ENCODE assay signal across 26 mouse cellular contexts in the genomic region with DNA sequence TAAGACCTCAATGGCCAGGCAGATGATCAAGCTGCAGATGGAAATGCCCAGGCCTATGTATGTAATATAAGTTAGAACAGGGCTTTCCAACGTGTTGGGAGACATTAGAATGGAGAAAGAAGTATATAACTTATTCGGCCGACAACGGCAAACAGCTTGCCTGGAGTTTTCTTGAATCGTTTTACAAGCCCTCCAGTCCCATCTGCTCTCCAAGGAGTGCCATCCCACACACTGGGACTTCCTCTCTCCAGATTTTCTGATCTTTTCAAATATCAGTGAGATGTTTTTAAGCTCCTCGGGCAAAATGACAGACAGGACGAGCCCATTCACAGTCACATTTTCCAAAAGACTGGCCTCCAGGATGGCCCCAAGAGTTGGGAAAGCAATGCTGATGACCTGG. TPM values are rescaled to one million over a fixed set of nuclear protein-coding genes. Genes with fewer than 3 reads are reported as not detected.
A peak's percentile ranks its signal among the peaks of the same experiment; 100 is the strongest.
DNase-seq lines count a peak whose midpoint lies in the region; ATAC-seq and TF ChIP-seq lines count a peak whose summit lies in the region.
"Had no signal": no experiment of that assay in that cellular context is flagged by ENCODE, and none has a peak within 500 bp of the region (broad histone marks: within the 10 kb centered on the region; RNA-seq: fewer than 3 reads in every experiment).

No protein-coding gene starts in this region.

- WGBS in lung, postnatal 0 days = 76% methylated on average over 7 of the region's 7 CpGs

- H3K27ac ChIP-seq in lung, postnatal 0 days (ENCODE audit: low read length) = no peak overlapping the region
- H3K27ac ChIP-seq: forebrain, embryonic 15.5 days; gastrocnemius, adult 2 months; heart, embryonic 10.5 days; hindbrain, embryonic 15.5 days; kidney, embryonic 15.5 days; limb, embryonic 15.5 days; liver, embryonic 14.5 days; midbrain, embryonic 15.5 days; neural tube, embryonic 12.5 days; stomach, postnatal 0 days had no signal

- peak; percentile 2 for DNase-seq in lung, postnatal 14 days
- no peak for DNase-seq in lung, postnatal 0 days (ENCODE audit: low spot score)
- peak; percentile 56 for DNase-seq in layer of hippocampus, adult 8-10 months (ENCODE audit: low spot score in 2 of 2)
- peak; percentile 42 to 80 for DNase-seq in left cerebral cortex, postnatal 25 days (ENCODE audit: low spot score in 2 of 2)
- peak; percentile 72 for DNase-seq in telencephalon, adult 2 months (ENCODE audit: low read depth, low spot score)
- DNase-seq in kidney, postnatal 36 days = no peak
- DNase-seq in kidney, adult 8-10 months = no peak
- DNase-seq: adrenal gland, postnatal 10 days; cerebellum, adult 8-10 months; gastrocnemius, adult 2 months; kidney, postnatal 4 days had no signal

- H3K9ac ChIP-seq in lung, postnatal 0 days (replicated peaks; ENCODE audit: low read depth) = no peak overlapping the region
- H3K9ac ChIP-seq: forebrain, embryonic 15.5 days; hindbrain, embryonic 15.5 days; kidney, embryonic 15.5 days; limb, embryonic 15.5 days; liver, embryonic 14.5 days; lung, embryonic 14.5 days; midbrain, embryonic 15.5 days; neural tube, embryonic 12.5 days had no signal

- H3K9me3 ChIP-seq in lung, postnatal 0 days (ENCODE audit: low read length) = no peaks in the 10 kb centered on the region
- H3K9me3 ChIP-seq: forebrain, embryonic 15.5 days; heart, embryonic 10.5 days; hindbrain, embryonic 15.5 days; kidney, embryonic 15.5 days; limb, embryonic 15.5 days; midbrain, embryonic 15.5 days; neural tube, embryonic 12.5 days had no signal

- H3K4me3 ChIP-seq in lung, postnatal 0 days (ENCODE audit: low read depth, low read length) = no peak overlapping the region
- H3K4me3 ChIP-seq: forebrain, embryonic 15.5 days; gastrocnemius, adult 2 months; heart, embryonic 10.5 days; hindbrain, embryonic 15.5 days; kidney, embryonic 15.5 days; limb, embryonic 15.5 days; midbrain, embryonic 15.5 days; neural tube, embryonic 12.5 days had no signal

- no peak overlapping the region for H3K4me2 ChIP-seq in lung, postnatal 0 days (replicated peaks; ENCODE audit: low read depth, low read length)
- H3K4me2 ChIP-seq: forebrain, embryonic 15.5 days; hindbrain, embryonic 15.5 days; kidney, embryonic 15.5 days; limb, embryonic 15.5 days; lung, embryonic 14.5 days; midbrain, embryonic 15.5 days; neural tube, embryonic 12.5 days had no signal

- ATAC-seq in lung, postnatal 0 days = no peak
- ATAC-seq: forebrain, embryonic 15.5 days; midbrain, embryonic 15.5 days had no signal

- H3K27me3 ChIP-seq in lung, postnatal 0 days (replicated peaks; ENCODE audit: insufficient read depth, low read length) = no peaks in the 10 kb centered on the region
- H3K27me3 ChIP-seq: forebrain, embryonic 15.5 days; hindbrain, embryonic 15.5 days; kidney, embryonic 15.5 days; limb, embryonic 15.5 days; midbrain, embryonic 15.5 days; neural tube, embryonic 12.5 days had no signal

- no peak for TF ChIP-seq CTCF in lung, postnatal 0 days (IDR thresholded peaks at IDR 0.05)

- no peaks in the 10 kb centered on the region for H3K4me1 ChIP-seq in lung, postnatal 0 days (ENCODE audit: insufficient read depth, low read depth, low read length)
- H3K4me1 ChIP-seq: forebrain, embryonic 15.5 days; heart, embryonic 10.5 days; hindbrain, embryonic 15.5 days; kidney, embryonic 15.5 days; limb, embryonic 15.5 days; midbrain, embryonic 15.5 days; neural tube, embryonic 12.5 days had no signal

- H3K36me3 ChIP-seq in lung, postnatal 0 days (ENCODE audit: insufficient read depth, low read length) = no peaks in the 10 kb centered on the region
- H3K36me3 ChIP-seq: forebrain, embryonic 15.5 days; heart, embryonic 10.5 days; hindbrain, embryonic 15.5 days; kidney, embryonic 15.5 days; limb, embryonic 15.5 days; midbrain, embryonic 15.5 days; neural tube, embryonic 12.5 days had no signal

- no peak for TF ChIP-seq EP300 in lung, postnatal 0 days (IDR thresholded peaks at IDR 0.05)

- intact Hi-C loops in left cerebral cortex, postnatal 25 days (cut with DNase I) = no loop called here

RNA-seq across cellular contexts. Expression of gene Adgrf4, which starts 18.6 kb away (rescaled TPM):
- 0.06 TPM in 1 of 2 replicates, not detected in the other for polyA plus RNA-seq in lung, postnatal 0 days (2015; fragmentation: Nextera tagmentation; extraction: Ambion mirVana)
- total RNA-seq in layer of hippocampus, adult 8-10 months (2022) = 1 to 10 TPM in 3 of 4 experiments, under 1 TPM in 1; 0.75 to 2.1 (median 1.4) TPM
- 1 to 10 TPM; 1.4 to 1.6 TPM for total RNA-seq in left cerebral cortex, postnatal 25 days (2021)
- total RNA-seq: hematopoietic stem cell, adult 5-6 weeks; megakaryocyte-erythroid progenitor cell, adult 5-6 weeks had no signal
- polyA plus RNA-seq: heart, embryonic 10.5 days; heart, embryonic 16.5 days; intestine, embryonic 14.5 days; lung, embryonic 14.5 days; neural tube, embryonic 12.5 days had no signal

RNA-seq across cellular contexts. Expression of gene Adgrf2, which starts 31.3 kb away (rescaled TPM):
- polyA plus RNA-seq in lung, postnatal 0 days (2015; fragmentation: Nextera tagmentation; extraction: Ambion mirVana) = not detected in 2 replicates
- total RNA-seq in layer of hippocampus, adult 8-10 months (2022) = 1 to 10 TPM in 1 of 4 experiments, under 1 TPM in 3; 0.34 to 1.3 (median 0.53) TPM
- 1 to 10 TPM in 1 of 2 experiments, under 1 TPM in 1; 0.60 to 1.0 TPM for total RNA-seq in left cerebral cortex, postnatal 25 days (2021)
- total RNA-seq: hematopoietic stem cell, adult 5-6 weeks; megakaryocyte-erythroid progenitor cell, adult 5-6 weeks had no signal
- polyA plus RNA-seq: C2C12; intestine, embryonic 14.5 days; kidney, embryonic 15.5 days; liver, embryonic 14.5 days; neural tube, embryonic 12.5 days had no signal

Comparison
In these comparisons a context has a peak if more than half of its experiments do, and no peak if none do; other contexts are left out.
1. DNase-seq: peak in lung, postnatal 14 days (single experiment), layer of hippocampus, adult 8-10 months (2 of 2), left cerebral cortex, postnatal 25 days (2 of 2) and telencephalon, adult 2 months (single experiment); none in lung, postnatal 0 days (single experiment), kidney, postnatal 36 days (0 of 2) and kidney, adult 8-10 months (0 of 2).